Mouse (Mus musculus): ENCODE data around the gene Adamts13. TPM values are rescaled to one million over a fixed set of nuclear protein-coding genes. Genes with fewer than 3 reads are reported as not detected.
A peak's percentile ranks its signal among the peaks of the same experiment; 100 is the strongest.

Adamts13 gene
- polyA plus RNA-seq, 1 experiment from 2014 or later = 0.20 TPM

GRCm38 (mm10) chr2:26984640-26985039 is 11.4 kb downstream of the Adamts13 start:
- Histone ChIP-seq H3K36me3 (ENCODE audit: control insufficient read depth, insufficient read depth) (no peaks in the 10 kb centered on the region), H3K27me3 (replicated peaks; ENCODE audit: control insufficient read depth, insufficient read depth, low read length) (no peaks in the 10 kb centered on the region), H3K9ac (ENCODE audit: low read depth, low read length) (no peak overlapping the region), H3K4me2 (replicated peaks; ENCODE audit: low read depth) (no peak overlapping the region), H3K4me3 (ENCODE audit: low read depth, low read length) (no peak overlapping the region), H3K27ac (ENCODE audit: low read depth, low read length) (no peak overlapping the region), H3K4me1 (replicated peaks; ENCODE audit: control insufficient read depth, insufficient read depth, low read length) (no peaks in the 10 kb centered on the region), H3K9me3 (ENCODE audit: control insufficient read depth) (no peaks in the 10 kb centered on the region)
- TF ChIP-seq CTCF (IDR thresholded peaks at IDR 0.05; ENCODE audit: low read depth) = no peak
- WGBS = 82% methylated on average over 5 of the region's 5 CpGs
- no peak for ATAC-seq

- H3K9me3 ChIP-seq (ENCODE audit: control insufficient read depth) = no peaks in the 10 kb centered on the region
- no peaks in the 10 kb centered on the region for H3K27me3 ChIP-seq (replicated peaks; ENCODE audit: control insufficient read depth, insufficient read depth, low read length)
- no peak overlapping the region for H3K4me2 ChIP-seq (replicated peaks; ENCODE audit: low read depth)
- H3K27ac ChIP-seq (ENCODE audit: low read depth, low read length) = no peak overlapping the region
- no peak overlapping the region for H3K9ac ChIP-seq (ENCODE audit: low read depth, low read length)
- no peaks in the 10 kb centered on the region for H3K36me3 ChIP-seq (ENCODE audit: control insufficient read depth, insufficient read depth)
- no peak for ATAC-seq
- WGBS = 60% methylated on average over 3 of the region's 3 CpGs
- TF ChIP-seq CTCF (IDR thresholded peaks at IDR 0.05; ENCODE audit: low read depth) = no peak
- H3K4me3 ChIP-seq (ENCODE audit: low read depth, low read length) = no peak overlapping the region
- no peaks in the 10 kb centered on the region for H3K4me1 ChIP-seq (replicated peaks; ENCODE audit: control insufficient read depth, insufficient read depth, low read length)
Observed at GRCm38 (mm10) chr2:26993936-26994335, 20.7 kb downstream of the Adamts13 start.

- peak; percentile 49 for TF ChIP-seq CTCF (IDR thresholded peaks at IDR 0.05; ENCODE audit: low read depth)
- H3K9me3 ChIP-seq (ENCODE audit: control insufficient read depth) = no peaks in the 10 kb centered on the region
- H3K4me1 ChIP-seq (replicated peaks; ENCODE audit: control insufficient read depth, insufficient read depth, low read length) = no peaks in the 10 kb centered on the region
- H3K9ac ChIP-seq (ENCODE audit: low read depth, low read length) = no peak overlapping the region
- H3K4me3 ChIP-seq (ENCODE audit: low read depth, low read length) = no peak overlapping the region
- H3K27ac ChIP-seq (ENCODE audit: low read depth, low read length) = no peak overlapping the region
- no peak for ATAC-seq
- WGBS = 87% methylated on average over 1 of the region's 1 CpGs
- no peak overlapping the region for H3K4me2 ChIP-seq (replicated peaks; ENCODE audit: low read depth)
- H3K36me3 ChIP-seq (ENCODE audit: control insufficient read depth, insufficient read depth) = no peaks in the 10 kb centered on the region
- no peaks in the 10 kb centered on the region for H3K27me3 ChIP-seq (replicated peaks; ENCODE audit: control insufficient read depth, insufficient read depth, low read length)
Observed at GRCm38 (mm10) chr2:26997498-26997897, 24.3 kb downstream of the Adamts13 start.

GRCm38 (mm10) chr2:26997993-26998392 is 24.8 kb downstream of the Adamts13 start:
- H3K4me3 ChIP-seq (ENCODE audit: low read depth, low read length) = no peak overlapping the region
- H3K9ac ChIP-seq (ENCODE audit: low read depth, low read length) = no peak overlapping the region
- no peaks in the 10 kb centered on the region for H3K9me3 ChIP-seq (ENCODE audit: control insufficient read depth)
- H3K4me2 ChIP-seq (replicated peaks; ENCODE audit: low read depth) = no peak overlapping the region
- no peaks in the 10 kb centered on the region for H3K4me1 ChIP-seq (replicated peaks; ENCODE audit: control insufficient read depth, insufficient read depth, low read length)
- no peak overlapping the region for H3K27ac ChIP-seq (ENCODE audit: low read depth, low read length)
- 90% methylated on average over 7 of the region's 7 CpGs for WGBS
- H3K27me3 ChIP-seq (replicated peaks; ENCODE audit: control insufficient read depth, insufficient read depth, low read length) = no peaks in the 10 kb centered on the region
- ATAC-seq = no peak
- H3K36me3 ChIP-seq (ENCODE audit: control insufficient read depth, insufficient read depth) = no peaks in the 10 kb centered on the region
- no peak for TF ChIP-seq CTCF (IDR thresholded peaks at IDR 0.05; ENCODE audit: low read depth)

- WGBS = 70% methylated on average over 4 of the region's 4 CpGs
- H3K27me3 ChIP-seq (replicated peaks; ENCODE audit: control insufficient read depth, insufficient read depth, low read length) = no peaks in the 10 kb centered on the region
- H3K4me2 ChIP-seq (replicated peaks; ENCODE audit: low read depth) = no peak overlapping the region
- no peak for TF ChIP-seq CTCF (IDR thresholded peaks at IDR 0.05; ENCODE audit: low read depth)
- no peaks in the 10 kb centered on the region for H3K36me3 ChIP-seq (ENCODE audit: control insufficient read depth, insufficient read depth)
- ATAC-seq = no peak
- H3K9ac ChIP-seq (ENCODE audit: low read depth, low read length) = no peak overlapping the region
- peaks cover 5% of the 10 kb centered on the region; the same call in 1 of the 2 replicates for H3K4me1 ChIP-seq (replicated peaks; ENCODE audit: control insufficient read depth, insufficient read depth, low read length)
- no peaks in the 10 kb centered on the region for H3K9me3 ChIP-seq (ENCODE audit: control insufficient read depth)
- H3K4me3 ChIP-seq (ENCODE audit: low read depth, low read length) = no peak overlapping the region
- no peak overlapping the region for H3K27ac ChIP-seq (ENCODE audit: low read depth, low read length)
Observed at GRCm38 (mm10) chr2:27006255-27006654, 33.0 kb downstream of the Adamts13 start.

GRCm38 (mm10) chr2:27007701-27008100 is 34.5 kb downstream of the Adamts13 start:
- no peak for ATAC-seq
- Histone ChIP-seq H3K9ac (ENCODE audit: low read depth, low read length) (no peak overlapping the region), H3K27me3 (replicated peaks; ENCODE audit: control insufficient read depth, insufficient read depth, low read length) (no peaks in the 10 kb centered on the region), H3K4me2 (replicated peaks; ENCODE audit: low read depth) (no peak overlapping the region), H3K4me3 (ENCODE audit: low read depth, low read length) (no peak overlapping the region), H3K36me3 (ENCODE audit: control insufficient read depth, insufficient read depth) (no peaks in the 10 kb centered on the region), H3K4me1 (replicated peaks; ENCODE audit: control insufficient read depth, insufficient read depth, low read length) (peaks cover 6% of the 10 kb centered on the region; the same call in 1 of the 2 replicates), H3K27ac (ENCODE audit: low read depth, low read length) (no peak overlapping the region), H3K9me3 (ENCODE audit: control insufficient read depth) (no peaks in the 10 kb centered on the region)
- no peak for TF ChIP-seq CTCF (IDR thresholded peaks at IDR 0.05; ENCODE audit: low read depth)
- WGBS = 68% methylated on average over 7 of the region's 7 CpGs

All from intestine, postnatal 0 days (tissue).